13 mouse cellular contexts compared by ENCODE assay signal in genomic region chr14:56817616-56818015, GRCm38 (mm10). TPM values are rescaled to one million over a fixed set of nuclear protein-coding genes. Genes with fewer than 3 reads are reported as not detected.
DNase-seq lines count a peak whose midpoint lies in the region; ATAC-seq and TF ChIP-seq lines count a peak whose summit lies in the region.
"Had no signal": no experiment of that assay in that cellular context is flagged by ENCODE, and none has a peak within 500 bp of the region (broad histone marks: within the 10 kb centered on the region; RNA-seq: fewer than 3 reads in every experiment).

No protein-coding gene starts in this region.

- no peaks in the 10 kb centered on the region for H3K9me3 ChIP-seq in heart, embryonic 10.5 days
- H3K9me3 ChIP-seq in neural tube, embryonic 12.5 days = no peaks in the 10 kb centered on the region
- no peaks in the 10 kb centered on the region for H3K9me3 ChIP-seq in limb, embryonic 14.5 days (ENCODE audit: control insufficient read depth, low read length)
- H3K9me3 ChIP-seq in liver, embryonic 12.5 days (replicated peaks) = no peaks in the 10 kb centered on the region

- ATAC-seq in neural tube, embryonic 12.5 days (ENCODE audit: low FRiP score, low read depth) = no peak
- no peak for ATAC-seq in limb, embryonic 14.5 days (ENCODE audit: low FRiP score, low read depth)
- no peak for ATAC-seq in liver, embryonic 12.5 days

- H3K27me3 ChIP-seq in heart, embryonic 10.5 days (ENCODE audit: insufficient read depth, poor library complexity, severe bottlenecking) = no peaks in the 10 kb centered on the region
- no peaks in the 10 kb centered on the region for H3K27me3 ChIP-seq in neural tube, embryonic 12.5 days (replicated peaks)
- H3K27me3 ChIP-seq in limb, embryonic 14.5 days (ENCODE audit: control insufficient read depth, insufficient read depth, low read length) = no peaks in the 10 kb centered on the region
- H3K27me3 ChIP-seq in liver, embryonic 12.5 days (replicated peaks) = 0 out of 2 replicates have a peak, but pooled peaks cover 6% of the 10 kb centered on the region

- H3K36me3 ChIP-seq in heart, embryonic 10.5 days = no peaks in the 10 kb centered on the region
- no peaks in the 10 kb centered on the region for H3K36me3 ChIP-seq in neural tube, embryonic 12.5 days
- no peaks in the 10 kb centered on the region for H3K36me3 ChIP-seq in limb, embryonic 14.5 days (ENCODE audit: control insufficient read depth, insufficient read depth, low read length)
- H3K36me3 ChIP-seq in liver, embryonic 12.5 days = no peaks in the 10 kb centered on the region

- peak overlapping the region; percentile 33 for H3K4me2 ChIP-seq in neural tube, embryonic 12.5 days (replicated peaks)
- H3K4me2 ChIP-seq in limb, embryonic 14.5 days (replicated peaks; ENCODE audit: low read depth, low read length, severe bottlenecking) = no peak overlapping the region
- no peak overlapping the region for H3K4me2 ChIP-seq in liver, embryonic 12.5 days

- no peak for TF ChIP-seq POLR2A in limb, embryonic 14.5 days (IDR thresholded peaks at IDR 0.05; ENCODE audit: borderline replicate concordance, extremely low read depth, insufficient read depth, insufficient read length)

- H3K4me1 ChIP-seq in heart, embryonic 10.5 days = peaks cover 8% of the 10 kb centered on the region
- peaks cover 6% of the 10 kb centered on the region for H3K4me1 ChIP-seq in neural tube, embryonic 12.5 days
- peaks cover 6% of the 10 kb centered on the region for H3K4me1 ChIP-seq in limb, embryonic 14.5 days (ENCODE audit: control insufficient read depth, insufficient read depth, low read length)
- peaks cover 8% of the 10 kb centered on the region for H3K4me1 ChIP-seq in liver, embryonic 12.5 days

- H3K9ac ChIP-seq in neural tube, embryonic 12.5 days = no peak overlapping the region
- no peak overlapping the region for H3K9ac ChIP-seq in limb, embryonic 14.5 days (ENCODE audit: low read depth, low read length, severe bottlenecking)
- H3K9ac ChIP-seq in liver, embryonic 12.5 days = no peak overlapping the region

- WGBS in heart, embryonic 10.5 days = 8% methylated on average over 9 of the region's 11 CpGs
- 6% methylated on average over 11 of the region's 11 CpGs for WGBS in neural tube, embryonic 12.5 days
- 16% methylated on average over 11 of the region's 11 CpGs for WGBS in limb, embryonic 14.5 days
- 20% methylated on average over 11 of the region's 11 CpGs for WGBS in liver, embryonic 12.5 days (ENCODE audit: insufficient replicate concordance)

- H3K27ac ChIP-seq in heart, embryonic 10.5 days = no peak overlapping the region; the same call in 1 of the 2 replicates
- H3K27ac ChIP-seq in neural tube, embryonic 12.5 days = no peak overlapping the region
- H3K27ac ChIP-seq in limb, embryonic 14.5 days (replicated peaks; ENCODE audit: low read depth, low read length) = no peak overlapping the region
- no peak overlapping the region for H3K27ac ChIP-seq in liver, embryonic 12.5 days

- H3K4me3 ChIP-seq in heart, embryonic 10.5 days = peak overlapping the region; percentile 18; the same call in 1 of the 2 replicates
- no peak overlapping the region for H3K4me3 ChIP-seq in neural tube, embryonic 12.5 days
- H3K4me3 ChIP-seq in limb, embryonic 14.5 days (replicated peaks; ENCODE audit: low read length) = no peak overlapping the region
- H3K4me3 ChIP-seq in liver, embryonic 12.5 days = no peak overlapping the region

- no peak for DNase-seq in heart, embryonic 10.5 days (ENCODE audit: low spot score)
- no peak for DNase-seq in heart, adult 18-20 months
- DNase-seq in neural tube, embryonic 10.5 days (ENCODE audit: extremely low spot score, low spot score) = no peak
- peak; percentile 14 for DNase-seq in limb, embryonic 14.5 days (ENCODE audit: low spot score)
- DNase-seq in retina, postnatal 1 day = no peak
- no peak for DNase-seq in testis, postnatal 14 days (ENCODE audit: low spot score)
- DNase-seq: adrenal gland, postnatal 10 days; cerebellum, postnatal 10 days; kidney, adult 8-10 months; lung, postnatal 36 days; spleen, adult 18-20 months had no signal

RNA-seq across cellular contexts. Expression of gene Zmym5, which starts 6.1 kb away (rescaled TPM):
- polyA plus RNA-seq in heart, embryonic 10.5 days (2016; fragmentation: Nextera tagmentation; extraction: Ambion mirVana) = 16.2 and 21.3 TPM in 2 replicates
- 10 to 100 TPM; 19.0 to 21.6 TPM for total RNA-seq in heart, adult 18-20 months (2021)
- 33.3 and 36.3 TPM in 2 replicates for polyA plus RNA-seq in neural tube, embryonic 12.5 days (2016; fragmentation: Nextera tagmentation; extraction: Ambion mirVana)
- polyA plus RNA-seq in limb, embryonic 14.5 days (2012; rRNA removed) = 24.5 and 32.9 TPM in 2 replicates
- 22.0 and 24.4 TPM in 2 replicates for polyA plus RNA-seq in limb, embryonic 14.5 days (2014; fragmentation: Nextera tagmentation; extraction: Ambion mirVana)
- polyA plus RNA-seq in liver, embryonic 12.5 days (2016; fragmentation: Nextera tagmentation; extraction: Ambion mirVana) = 10.9 and 11.6 TPM in 2 replicates

RNA-seq across cellular contexts. Expression of gene Pspc1, which starts 39.5 kb away (rescaled TPM):
- polyA plus RNA-seq in heart, embryonic 10.5 days (2016; fragmentation: Nextera tagmentation; extraction: Ambion mirVana) = 28.3 and 29.2 TPM in 2 replicates
- 10 to 100 TPM; 13.5 to 13.6 TPM for total RNA-seq in heart, adult 18-20 months (2021)
- polyA plus RNA-seq in neural tube, embryonic 12.5 days (2016; fragmentation: Nextera tagmentation; extraction: Ambion mirVana) = 46.1 and 47.2 TPM in 2 replicates
- 27.1 and 41.5 TPM in 2 replicates for polyA plus RNA-seq in limb, embryonic 14.5 days (2012; rRNA removed)
- polyA plus RNA-seq in limb, embryonic 14.5 days (2014; fragmentation: Nextera tagmentation; extraction: Ambion mirVana) = 23.8 and 26.4 TPM in 2 replicates
- polyA plus RNA-seq in liver, embryonic 12.5 days (2016; fragmentation: Nextera tagmentation; extraction: Ambion mirVana) = 19.4 and 21.7 TPM in 2 replicates
